Mouse (Mus musculus) megakaryocyte progenitor cell, adult 5-6 weeks (primary cell): ENCODE measurements around the gene Top2b. TPM values are rescaled to one million over a fixed set of nuclear protein-coding genes. Genes with fewer than 3 reads are reported as not detected.

ENCODE experiments used
- ATAC-seq: replicated peaks from 2 replicates; pipeline ENCODE4 v1.8.0; 2016; ENCODE audit warnings: mild to moderate bottlenecking, moderate TSS enrichment, inconsistent platforms; ENCODE audit not compliant: poor library complexity
- total RNA-seq, 2 experiments: library from RNA; stranded (forward) in 1 of 2; stranded (reverse) in 1 of 2; fragments of 157-497, 149-512 nt in 1 of 2; fragments of 200-1000 nt in 1 of 2; gene quantifications; 2 replicates each; pipeline versions ENCODE4 v1.2.3 to v1.2.4; 2015 to 2017

Top2b gene
- total RNA-seq (2015) (133 and 156 TPM in 2 replicates), total RNA-seq (2017) (107 and 130 TPM in 2 replicates)

GRCm38 (mm10) chr14:16364878-16365337 lies at the start of gene Top2b:
Gene Top2b (plus strand): TSS chr14:16365179.
- ATAC-seq: peak; percentile 82

DNA sequence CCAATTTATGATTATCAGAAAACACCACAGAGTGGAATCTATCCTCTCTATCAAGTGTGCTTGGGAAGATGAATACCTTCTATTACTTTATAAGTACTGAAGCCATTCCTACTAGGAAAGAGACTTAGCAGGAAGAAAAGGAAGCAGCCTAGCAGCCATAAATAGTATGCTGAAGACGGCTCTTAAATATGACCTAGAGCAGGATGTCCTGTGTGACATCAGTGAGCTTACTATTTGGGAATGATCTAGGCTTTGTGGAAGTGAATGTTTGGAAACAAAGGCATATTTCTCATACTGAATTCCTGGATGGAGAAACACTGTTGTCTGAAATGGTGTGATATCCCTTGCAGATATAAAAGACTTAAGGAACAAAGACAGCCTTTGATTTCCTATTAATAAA lies 48.3 kb upstream of the Top2b start:
- no peak for ATAC-seq

- ATAC-seq: no peak
Observed at GRCm38 (mm10) chr14:16319818-16320217, 45.2 kb upstream of the Top2b start.

DNA sequence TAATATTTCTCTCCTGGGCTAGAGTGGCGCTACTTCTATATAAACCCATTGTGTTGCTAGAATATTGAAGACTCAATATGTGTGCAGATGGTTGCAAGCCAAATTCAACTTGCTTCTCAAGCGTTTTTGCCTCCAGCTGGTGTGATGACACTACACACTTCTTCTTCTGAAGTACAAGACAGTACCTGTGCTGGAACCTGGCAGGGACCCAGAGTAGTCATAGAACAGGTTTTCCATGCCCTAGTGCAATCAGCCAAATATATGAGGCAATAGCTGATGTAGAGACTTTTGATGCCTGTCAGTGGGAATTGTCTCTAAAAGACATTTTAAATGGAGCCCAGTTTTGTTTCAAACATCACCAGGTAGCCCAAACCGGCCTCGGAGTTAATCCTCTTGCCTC lies 40.6 kb upstream of the Top2b start:
- no peak for ATAC-seq

DNA sequence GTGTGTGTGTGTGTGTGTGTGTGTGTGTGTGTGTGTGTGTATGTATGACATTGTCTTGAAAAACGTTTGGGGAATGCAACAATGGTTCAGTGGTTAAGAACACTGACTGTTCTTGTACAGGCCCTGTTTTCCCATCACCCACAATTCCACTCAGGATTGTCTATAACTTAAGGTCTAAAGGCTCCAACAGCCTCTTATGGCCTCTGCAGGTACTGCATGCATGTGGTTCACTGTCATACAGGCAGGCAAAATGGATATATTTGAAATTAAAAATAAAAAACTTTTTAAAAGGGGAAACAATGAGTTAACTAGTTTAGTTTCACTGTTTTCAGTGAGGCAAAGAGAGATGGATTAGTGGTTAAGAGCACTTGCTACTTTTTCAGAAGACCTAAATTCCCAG lies 39.8 kb upstream of the Top2b start:
- peak; percentile 54; the same call in 1 of the 2 replicates for ATAC-seq

GRCm38 (mm10) chr14:16328531-16328930 lies 36.4 kb upstream of the Top2b start:
- ATAC-seq: no peak

- ATAC-seq: no peak
Observed at GRCm38 (mm10) chr14:16328959-16329480, 36.0 kb upstream of the Top2b start.

DNA sequence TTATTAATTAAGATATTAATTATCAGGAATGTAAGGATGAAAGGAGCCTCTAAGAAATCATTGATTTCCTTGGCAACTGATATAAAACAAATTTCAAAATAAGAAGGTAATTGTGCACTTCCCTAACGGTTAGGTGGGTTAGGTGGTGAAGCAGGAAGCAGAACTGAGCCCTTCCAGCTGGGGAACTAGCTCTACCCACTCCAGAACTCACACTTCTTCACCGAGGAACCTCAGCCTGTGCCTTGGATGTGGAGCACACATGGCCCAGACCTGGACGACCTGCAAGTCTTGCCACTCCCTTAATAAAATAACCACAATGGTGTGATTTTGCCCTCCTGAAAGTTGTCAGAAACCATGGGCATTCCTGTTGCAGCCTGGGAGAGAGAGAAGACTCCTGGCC lies 35.2 kb upstream of the Top2b start:
- 0 out of 2 replicates have a peak, but pooled peaks have one; percentile 26 for ATAC-seq

DNA sequence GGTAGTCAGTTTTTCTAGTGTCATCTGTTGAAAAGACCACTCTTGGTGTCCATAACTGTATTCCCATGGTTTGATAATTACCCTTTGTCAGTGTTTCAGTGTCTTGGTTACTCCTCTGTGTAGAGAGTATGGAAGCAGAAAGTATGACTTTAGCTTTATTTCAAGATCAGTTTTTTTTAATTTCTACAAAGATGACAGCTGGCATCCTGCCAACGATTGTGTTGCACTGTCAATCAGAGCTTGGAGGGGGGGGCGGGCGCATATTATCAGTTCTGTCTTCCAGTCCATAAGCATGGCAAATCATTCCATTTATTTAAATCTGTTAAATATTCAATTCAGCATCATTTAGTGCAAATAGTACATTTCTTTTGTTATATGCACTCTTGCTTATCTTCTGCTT lies 30.7 kb upstream of the Top2b start:
- ATAC-seq: no peak

DNA sequence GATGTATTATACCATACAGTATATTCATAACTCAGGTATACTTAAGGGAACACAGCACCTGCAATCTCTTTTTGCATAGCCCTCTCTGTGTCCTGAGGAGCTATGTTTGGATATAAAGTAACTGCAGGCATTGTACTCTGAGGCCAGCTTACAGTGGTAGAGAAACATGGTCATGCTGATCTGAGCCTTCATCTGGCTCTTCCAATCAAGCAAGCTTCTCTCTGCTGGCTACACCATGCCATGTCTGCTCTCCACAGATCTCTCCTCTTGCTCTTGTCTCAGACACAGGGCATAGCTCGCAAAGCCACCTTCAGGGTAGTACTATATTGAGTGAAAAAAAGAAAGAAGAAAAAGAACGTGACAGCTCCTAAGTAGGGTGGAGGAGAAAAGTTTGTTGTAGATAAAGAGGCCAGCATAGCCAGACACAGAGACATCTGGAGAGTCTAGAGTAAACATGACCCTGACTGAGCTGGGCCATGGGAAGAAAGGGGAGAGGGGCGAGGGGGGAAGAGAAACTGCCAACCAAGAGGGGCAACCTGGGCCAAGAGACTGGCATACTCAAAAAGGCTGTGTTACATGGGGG lies 29.1 kb upstream of the Top2b start:
- ATAC-seq: peak; percentile 14

DNA sequence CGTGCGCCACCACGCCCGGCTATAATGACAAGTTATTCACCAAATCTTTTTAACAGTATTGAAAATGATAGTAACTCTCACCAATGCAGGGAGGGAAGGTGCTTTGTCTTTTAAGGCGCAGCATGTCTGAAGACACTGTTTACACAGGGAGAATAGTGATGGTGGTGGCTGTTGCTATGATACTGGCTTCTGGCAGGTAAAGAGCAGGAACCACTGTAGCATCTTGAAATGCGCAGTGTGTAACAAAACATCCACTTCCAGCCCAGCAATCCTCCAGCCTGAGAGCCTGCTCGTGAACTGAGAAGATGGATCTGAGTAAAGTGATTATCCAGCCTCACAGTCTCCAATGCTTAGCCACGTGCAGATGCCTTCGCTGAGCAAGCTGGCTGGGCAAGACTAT lies 17.5 kb upstream of the Top2b start:
- no peak for ATAC-seq

- ATAC-seq: no peak
Observed at GRCm38 (mm10) chr14:16359704-16360103, 5.3 kb upstream of the Top2b start.

- ATAC-seq: peak; percentile 24
Observed at GRCm38 (mm10) chr14:16364161-16364831, 683 bp upstream of the Top2b start.

GRCm38 (mm10) chr14:16365362-16366173 lies 589 bp downstream of the Top2b start:
- peak; percentile 24 for ATAC-seq

DNA sequence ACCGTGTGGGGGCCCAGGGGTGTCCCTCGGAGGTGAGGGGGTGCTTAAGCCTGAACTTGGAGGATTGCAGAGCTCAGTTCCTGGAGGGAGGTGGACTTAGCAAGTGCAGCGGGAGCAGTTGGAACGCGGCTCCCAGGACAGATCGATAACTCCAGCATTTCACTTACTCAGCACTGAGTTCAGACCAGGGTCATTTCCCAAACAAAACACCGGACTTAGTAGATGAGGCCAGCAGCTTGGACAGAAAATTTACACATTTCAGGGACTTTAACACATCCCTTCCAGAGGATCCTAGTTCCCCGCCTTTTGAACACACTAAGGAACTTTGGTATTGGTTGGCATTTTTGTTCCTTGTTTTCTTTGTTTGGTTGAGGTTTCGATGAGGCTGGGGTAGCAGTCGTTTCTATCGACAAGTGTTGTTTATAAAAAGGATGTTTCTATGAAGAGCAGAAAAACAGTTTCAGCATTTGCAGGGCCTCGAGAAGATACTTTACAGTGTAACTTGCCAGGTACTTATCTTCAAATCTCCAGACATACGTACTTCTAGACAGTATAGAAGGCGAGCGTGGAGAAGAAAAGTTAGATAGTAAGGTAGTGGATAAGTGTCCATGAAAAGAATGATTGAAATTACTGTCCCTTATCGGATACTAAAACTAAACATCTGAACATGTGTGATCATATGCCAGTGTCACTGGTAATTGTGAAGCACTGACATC lies 1.4 kb downstream of the Top2b start:
- peak; percentile 10 for ATAC-seq

DNA sequence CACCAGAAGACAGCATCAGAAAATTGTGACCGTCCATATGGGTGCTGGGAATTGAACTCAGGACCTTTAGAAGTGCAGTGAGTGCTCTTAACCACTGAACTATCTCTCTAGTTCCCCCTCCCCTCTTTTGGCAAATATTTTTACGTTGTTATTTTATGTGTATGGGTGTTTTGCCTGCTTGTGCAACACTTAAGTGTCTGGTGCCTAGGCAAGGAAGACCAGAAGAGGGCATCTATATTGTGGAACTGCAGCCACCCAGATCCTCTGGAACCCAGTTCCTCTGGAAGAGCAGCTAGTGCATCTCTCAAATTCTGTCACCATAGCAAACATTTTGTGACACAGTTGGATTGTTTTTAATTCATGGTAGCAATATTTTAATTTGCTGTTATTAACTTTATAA lies 2.0 kb downstream of the Top2b start:
- ATAC-seq: peak; percentile 9; the same call in 1 of the 2 replicates

DNA sequence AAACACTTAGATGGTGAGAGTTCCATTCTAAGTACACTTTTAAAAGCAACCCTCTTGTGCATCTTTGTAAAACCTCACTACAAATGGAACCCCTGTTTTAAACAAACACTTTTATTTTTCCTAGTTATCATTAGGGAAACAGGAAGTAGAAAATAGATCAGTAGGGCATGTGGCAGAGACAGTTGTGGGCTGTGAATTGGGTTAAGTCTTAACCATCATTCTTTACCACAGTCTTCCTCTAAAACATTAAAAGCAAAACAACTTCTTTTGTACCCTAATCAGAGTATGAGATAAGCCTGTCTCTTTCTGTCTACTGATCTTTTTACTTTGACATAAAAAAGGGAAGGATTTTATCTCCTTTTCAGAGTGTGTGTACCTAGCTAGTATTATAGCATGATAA lies 7.8 kb downstream of the Top2b start:
- peak; percentile 69 for ATAC-seq

DNA sequence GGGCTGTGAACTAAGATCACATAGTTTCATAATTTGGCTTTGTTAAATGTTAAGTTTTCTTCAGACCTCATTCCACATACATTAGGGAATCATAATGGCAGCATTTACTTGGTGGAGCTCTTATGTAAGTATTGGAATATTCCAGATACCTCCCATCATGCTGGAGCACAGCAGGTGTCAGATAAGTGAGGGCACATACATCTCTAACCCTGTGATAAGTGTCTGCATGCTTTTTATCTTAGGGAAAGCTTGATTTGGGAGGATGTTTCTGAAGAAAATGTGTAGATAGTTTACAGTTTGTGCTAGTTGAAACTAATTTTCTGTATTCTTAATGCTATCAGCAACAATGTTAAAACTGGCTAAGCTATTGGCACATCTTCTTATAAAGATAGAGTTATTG lies 8.2 kb downstream of the Top2b start:
- ATAC-seq: peak; percentile 23

DNA sequence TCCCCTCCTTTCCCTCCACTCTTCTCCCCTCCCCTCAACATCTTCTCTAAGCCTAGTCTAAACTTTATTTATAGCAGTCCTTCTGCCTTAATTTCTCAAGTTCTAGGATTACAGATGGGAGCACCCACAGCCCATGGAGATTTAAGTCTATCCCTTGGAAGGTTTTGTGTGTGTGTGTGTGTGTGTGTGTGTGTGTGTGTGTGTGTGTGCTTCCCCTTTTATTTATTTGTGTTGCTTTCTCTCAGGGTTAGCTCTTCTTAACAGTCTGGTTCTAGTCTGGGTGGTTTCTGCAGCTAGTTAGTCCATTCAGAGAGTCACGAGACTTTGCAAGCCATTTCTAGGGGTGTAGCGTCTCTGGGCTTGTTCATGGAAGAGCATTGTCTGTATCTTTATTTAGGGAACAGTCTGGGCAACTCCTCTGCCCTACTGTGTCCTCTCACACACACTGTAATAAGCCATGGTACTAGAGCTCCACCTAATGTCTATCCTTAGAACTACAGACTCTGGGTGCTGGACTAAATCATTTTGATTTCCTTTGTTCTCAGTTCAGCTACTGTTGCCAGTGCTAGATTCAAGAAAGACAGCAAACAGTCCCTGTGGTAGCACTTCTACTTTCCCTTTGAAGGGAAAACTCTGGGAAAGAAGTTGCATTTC lies 15.1 kb downstream of the Top2b start:
- ATAC-seq: peak; percentile 95

DNA sequence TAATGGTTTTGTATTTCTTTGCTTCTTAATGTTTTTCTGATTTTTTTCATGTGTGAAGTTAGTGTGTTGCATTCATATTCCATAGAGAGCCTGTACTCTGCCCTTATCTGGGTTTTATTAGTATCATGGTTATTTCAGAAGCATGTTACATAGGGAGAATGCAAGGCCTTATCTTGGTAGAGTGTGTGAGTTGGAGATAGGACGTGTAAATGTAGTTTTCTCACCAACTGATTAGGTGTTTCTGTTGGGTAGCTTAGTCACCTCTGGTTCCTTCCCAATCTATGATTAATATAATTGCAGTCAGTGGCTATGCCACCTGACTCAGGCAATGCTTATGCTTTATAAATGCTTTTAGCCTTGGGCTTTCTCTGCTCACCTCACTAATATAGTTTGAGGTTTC lies 19.8 kb downstream of the Top2b start:
- ATAC-seq: peak; percentile 73
